Mouse (Mus musculus): Measurements from ENCODE around the gene Gm2a. TPM values are rescaled to one million over a fixed set of nuclear protein-coding genes. Genes with fewer than 3 reads are reported as not detected.

Gm2a gene
- polyA plus RNA-seq (2012; rRNA removed), result 17.3 and 27.2 TPM in 2 replicates

DNA sequence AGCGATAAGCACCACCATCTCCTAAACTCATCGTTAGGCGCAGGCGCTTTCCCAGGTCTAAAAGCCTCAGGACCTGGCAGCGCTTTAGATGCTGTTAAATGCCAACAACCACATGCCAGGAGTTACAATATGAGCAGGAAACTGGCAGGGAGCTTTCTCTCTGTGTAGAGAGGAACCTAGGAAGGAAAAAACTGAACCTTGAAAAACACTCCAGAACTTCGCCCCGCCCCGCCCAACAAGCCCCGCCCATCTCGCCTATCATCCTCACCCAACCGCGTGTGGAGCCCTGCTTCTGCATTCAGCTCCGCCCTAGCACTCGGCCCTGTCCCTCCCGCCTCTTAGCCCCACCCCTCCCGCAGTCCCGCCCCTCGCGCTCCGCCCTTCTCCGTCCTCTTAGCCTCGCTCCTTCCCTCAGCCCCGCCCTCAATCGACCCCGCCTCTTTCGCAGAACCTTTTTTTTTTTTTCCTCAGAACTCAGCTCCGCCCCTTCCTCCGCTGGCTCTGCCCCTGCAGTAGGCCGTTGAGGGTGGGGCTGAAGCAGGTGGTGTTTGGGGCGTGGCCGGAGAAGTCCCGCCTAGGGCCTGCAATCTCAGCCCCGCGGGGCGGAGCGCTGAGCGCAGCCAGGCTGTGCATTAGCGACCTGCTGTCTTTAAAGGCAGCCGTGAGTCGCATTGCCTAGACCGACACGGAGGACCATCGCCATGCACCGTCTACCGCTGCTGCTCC is at the start of gene Gm2a:
Gene Gm2a (plus strand): TSS at position 653 of the 726 bp plus-strand sequence.

GRCm38 (mm10) chr11:55077331-55078231 is 20.3 kb upstream of the Gm2a start, which contains the start of gene Ccdc69:
Gene Ccdc69, minus strand, starts transcription at chr11:55078131.

DNA sequence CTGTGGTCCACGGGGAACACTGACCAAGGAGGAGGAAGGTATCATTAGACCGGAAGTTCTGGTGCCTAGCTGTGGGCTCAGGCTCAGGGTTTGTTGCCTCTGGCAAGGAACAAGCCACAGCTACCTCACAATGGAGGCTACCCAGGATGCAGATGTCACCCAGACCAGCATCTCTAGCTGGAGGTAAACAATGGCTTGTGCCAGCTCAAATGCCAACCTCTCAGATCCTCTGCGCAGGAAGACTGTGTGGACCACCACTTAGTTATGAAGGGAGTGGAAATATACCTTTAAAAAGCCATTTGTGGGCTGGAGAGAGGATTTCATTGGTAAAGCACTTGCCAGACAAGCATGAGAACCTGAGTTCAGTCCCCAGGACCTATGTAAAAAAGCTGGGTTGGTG is 53.7 kb downstream of the Gm2a start, which contains the start of gene Slc36a3:
Gene Slc36a3 (minus strand): TSS at position 101 of the 400 bp plus-strand sequence.

Other genes with a start within 250 kb of the Gm2a start
- 0.05 and 0.08 TPM in 2 replicates for gene Lyrm7, start 237.2 kb upstream of the Gm2a start, polyA plus RNA-seq (2012; rRNA removed)
- 290 and 369 TPM in 2 replicates for gene Hint1, start 231.7 kb upstream of the Gm2a start, polyA plus RNA-seq (2012; rRNA removed)
- 93.9 and 103 TPM in 2 replicates for gene Gpx3, start 195.7 kb upstream of the Gm2a start, polyA plus RNA-seq (2012; rRNA removed)
- 24.4 and 24.6 TPM in 2 replicates for gene Tnip1, start 135.2 kb upstream of the Gm2a start, polyA plus RNA-seq (2012; rRNA removed)
- gene Anxa6, start 64.7 kb upstream of the Gm2a start, polyA plus RNA-seq (2012; rRNA removed), result 32.6 and 33.5 TPM in 2 replicates
- 0.44 and 0.86 TPM in 2 replicates for gene Ccdc69, start 20.0 kb upstream of the Gm2a start, polyA plus RNA-seq (2012; rRNA removed)
- 0.03 and 0.12 TPM in 2 replicates for gene Slc36a3, start 53.6 kb downstream of the Gm2a start, polyA plus RNA-seq (2012; rRNA removed)
- 2.6 and 3.2 TPM in 2 replicates for gene Slc36a2, start 87.0 kb downstream of the Gm2a start, polyA plus RNA-seq (2012; rRNA removed)
- gene Slc36a1, start 106.2 kb downstream of the Gm2a start, polyA plus RNA-seq (2012; rRNA removed), result 9.4 and 10.3 TPM in 2 replicates
- 0.71 and 1.3 TPM in 2 replicates for gene Fat2, start 238.4 kb downstream of the Gm2a start, polyA plus RNA-seq (2012; rRNA removed)

All from stomach, adult 2 months (tissue).